Mouse (Mus musculus) large intestine, adult 2 months (tissue): Measurements from ENCODE around the gene Gm960. TPM values are rescaled to one million over a fixed set of nuclear protein-coding genes. Genes with fewer than 3 reads are reported as not detected.
A peak's percentile ranks its signal among the peaks of the same experiment; 100 is the strongest.

Experiments used
- DNase-seq: peaks from one replicate; pipeline ENCODE4 v3.0.0-alpha.2; 2012; ENCODE audit warnings: low read depth, low spot score
- WGBS: fragments of 180-500 bp; shearing (Covaris S2); methylation state at CpG from one replicate; pipeline ENCODE4 v1.1.7; 2018; 5-methylcytosine and 5-hydroxymethylcytosine counted together
- polyA plus RNA-seq: library from polyadenylated mRNA; depleted of rRNA; stranded (reverse); fragments of >200 nt; gene quantifications from 2 replicates; pipeline ENCODE4 v1.2.3, GENCODE M21; 2012; rRNA removed

The Gm960 gene
- 0.29 TPM in 1 of 2 replicates, not detected in the other for polyA plus RNA-seq

GRCm38 (mm10) chr19:4698205-4698677, at the start of gene Gm960:
Gene Gm960 (minus strand): TSS chr19:4698668.
- WGBS = under 1% methylated on average over 40 of the region's 40 CpGs
- DNase-seq = no peak

- WGBS = 89% methylated on average over 9 of the region's 9 CpGs
- DNase-seq = no peak
Observed at GRCm38 (mm10) chr19:4747631-4748312, 49.3 kb upstream of the Gm960 start.

GRCm38 (mm10) chr19:4746611-4747010, 48.1 kb upstream of the Gm960 start:
- DNase-seq = no peak
- 85% methylated on average over 14 of the region's 14 CpGs for WGBS

- no peak for DNase-seq
- 94% methylated on average over 10 of the region's 10 CpGs for WGBS
Observed at GRCm38 (mm10) chr19:4745681-4746080, 47.2 kb upstream of the Gm960 start.

DNA sequence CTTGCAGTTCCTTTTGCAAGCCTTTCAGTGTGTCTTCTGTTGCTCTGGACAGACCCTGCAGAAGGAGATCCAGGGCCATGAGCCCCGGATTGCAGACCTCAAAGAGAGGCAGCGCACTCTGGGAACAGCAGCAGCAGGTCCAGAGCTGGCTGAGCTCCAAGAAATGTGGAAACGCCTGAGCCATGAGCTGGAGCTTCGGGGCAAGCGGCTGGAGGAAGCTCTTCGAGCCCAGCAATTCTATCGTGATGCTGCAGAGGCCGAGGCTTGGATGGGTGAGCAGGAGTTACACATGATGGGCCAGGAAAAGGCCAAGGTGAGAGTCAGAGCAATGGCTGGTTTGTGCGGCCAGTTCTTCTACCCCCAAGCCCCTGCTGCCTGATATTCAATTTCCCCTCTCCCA, 46.6 kb upstream of the Gm960 start:
- DNase-seq = no peak
- 64% methylated on average over 9 of the region's 9 CpGs for WGBS

DNA sequence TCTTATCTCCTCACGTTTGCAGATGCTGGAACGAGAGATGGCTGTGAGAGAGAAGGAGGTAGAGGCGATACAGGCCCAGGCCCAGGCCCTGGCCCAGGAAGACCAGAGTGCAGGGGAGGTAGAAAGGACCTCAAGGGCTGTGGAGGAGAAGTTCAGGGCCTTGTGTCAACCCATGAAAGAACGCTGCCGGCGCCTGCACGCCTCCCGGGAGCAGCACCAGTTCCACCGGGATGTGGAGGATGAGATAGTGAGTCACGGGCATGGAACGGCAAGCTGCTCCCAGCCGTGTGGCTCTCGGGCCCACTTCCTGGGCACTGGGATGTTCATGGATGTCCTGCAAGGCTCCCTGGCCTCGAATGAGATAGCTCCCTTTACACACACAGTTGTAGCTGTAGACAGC, 45.6 kb upstream of the Gm960 start:
- WGBS = 85% methylated on average over 14 of the region's 14 CpGs
- DNase-seq = no peak

- 43% methylated on average over 5 of the region's 5 CpGs for WGBS
- DNase-seq = no peak
Observed at GRCm38 (mm10) chr19:4743524-4743923, 45.1 kb upstream of the Gm960 start.

- WGBS = 93% methylated on average over 6 of the region's 6 CpGs
- DNase-seq = no peak
Observed at GRCm38 (mm10) chr19:4742229-4742628, 43.8 kb upstream of the Gm960 start.

- no peak for DNase-seq
- 81% methylated on average over 10 of the region's 10 CpGs for WGBS
Observed at GRCm38 (mm10) chr19:4741482-4741881, 43.0 kb upstream of the Gm960 start.

GRCm38 (mm10) chr19:4739762-4740161, 41.3 kb upstream of the Gm960 start:
- DNase-seq = no peak
- WGBS = 92% methylated on average over 5 of the region's 5 CpGs

GRCm38 (mm10) chr19:4739053-4739452, 40.6 kb upstream of the Gm960 start:
- 92% methylated on average over 11 of the region's 11 CpGs for WGBS

DNA sequence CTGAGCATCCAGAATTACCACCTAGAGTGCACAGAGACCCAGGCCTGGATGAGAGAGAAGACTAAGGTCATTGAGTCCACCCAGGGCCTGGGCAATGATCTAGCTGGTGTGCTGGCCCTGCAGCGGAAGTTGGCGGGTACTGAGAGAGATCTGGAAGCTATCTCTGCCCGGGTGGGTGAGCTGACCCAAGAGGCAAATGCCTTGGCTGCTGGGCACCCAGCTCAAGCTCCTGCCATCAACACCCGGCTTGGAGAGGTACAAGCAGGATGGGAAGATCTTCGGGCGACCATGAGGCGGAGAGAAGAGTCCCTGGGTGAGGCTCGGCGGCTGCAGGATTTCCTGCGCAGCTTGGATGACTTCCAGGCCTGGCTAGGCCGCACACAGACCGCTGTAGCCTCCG, 39.4 kb upstream of the Gm960 start:
- DNase-seq = no peak
- 79% methylated on average over 13 of the region's 13 CpGs for WGBS

More at GRCm38 (mm10) chr19:4739053-4739452, 40.6 kb upstream of the Gm960 start:
- DNase-seq = no peak

GRCm38 (mm10) chr19:4733052-4733451, 34.6 kb upstream of the Gm960 start:
- WGBS = 84% methylated on average over 3 of the region's 3 CpGs
- no peak for DNase-seq

GRCm38 (mm10) chr19:4729186-4729585, 30.7 kb upstream of the Gm960 start:
- 82% methylated on average over 9 of the region's 9 CpGs for WGBS
- DNase-seq = no peak

GRCm38 (mm10) chr19:4720671-4721244, 22.3 kb upstream of the Gm960 start:
- WGBS = 10% methylated on average over 11 of the region's 11 CpGs
- peak; percentile 62 for DNase-seq

DNA sequence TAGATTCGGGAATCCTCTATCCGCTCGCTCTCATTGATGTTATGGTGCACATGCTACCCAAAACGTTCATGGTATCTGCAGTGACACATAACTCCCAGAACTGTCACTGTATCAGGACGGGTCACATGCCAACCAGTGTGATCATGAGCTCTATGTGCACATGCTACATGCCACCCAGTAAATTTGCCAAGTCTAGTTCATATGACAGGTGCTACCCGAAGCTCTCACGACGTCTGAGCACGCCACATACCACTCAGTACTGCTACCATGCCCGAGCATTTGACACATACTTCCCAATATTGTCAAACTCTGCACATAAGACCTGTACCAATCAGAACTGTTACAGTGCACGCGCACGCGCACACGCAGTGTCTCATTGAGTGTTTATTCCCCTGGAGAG, 21.6 kb upstream of the Gm960 start:
- DNase-seq = no peak
- 47% methylated on average over 15 of the region's 15 CpGs for WGBS

- WGBS = 6% methylated on average over 5 of the region's 5 CpGs
- DNase-seq = peak; percentile 35
Observed at GRCm38 (mm10) chr19:4719351-4719764, 20.9 kb upstream of the Gm960 start.

GRCm38 (mm10) chr19:4718716-4719115, 20.2 kb upstream of the Gm960 start:
- WGBS = 14% methylated on average over 12 of the region's 12 CpGs
- no peak for DNase-seq

DNA sequence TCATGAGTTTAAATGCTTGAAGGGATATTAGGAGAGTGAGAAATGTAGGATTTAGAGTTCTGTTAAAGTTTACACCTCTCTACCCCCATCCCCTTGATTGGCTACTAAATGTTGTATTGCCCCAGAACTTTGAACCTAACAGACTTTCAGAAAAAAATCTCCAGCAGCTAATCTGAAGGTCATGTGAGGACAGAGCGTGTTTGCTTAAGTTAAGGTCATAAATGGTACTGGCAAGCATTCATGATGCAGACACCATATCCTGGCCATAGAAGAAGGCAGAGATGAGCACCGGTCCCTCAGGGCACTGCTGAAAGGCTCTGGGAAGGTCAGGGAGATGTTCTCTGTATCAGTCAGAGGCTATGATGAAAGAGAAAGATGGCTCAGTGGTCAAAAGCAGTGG, 18.8 kb upstream of the Gm960 start:
- 38% methylated on average over 2 of the region's 2 CpGs for WGBS
- DNase-seq = no peak

DNA sequence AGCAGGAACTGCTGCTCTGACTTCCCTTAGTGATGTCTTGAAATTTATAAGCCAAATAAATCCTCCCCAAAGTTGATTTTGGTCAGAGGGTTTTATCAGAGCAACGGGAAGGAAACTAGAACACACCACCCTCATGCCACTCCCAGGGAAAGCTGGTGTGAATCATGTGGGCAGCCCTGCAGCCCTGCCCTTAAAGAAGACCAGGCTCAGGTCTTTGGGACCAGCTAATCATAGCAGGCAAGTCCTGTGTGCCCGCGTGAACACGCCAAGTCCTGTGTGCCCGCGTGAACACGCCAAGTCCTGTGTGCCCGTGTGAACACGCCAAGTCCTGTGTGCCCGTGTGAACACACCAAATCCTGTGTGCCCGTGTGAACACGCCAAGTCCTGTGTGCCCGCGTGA, 18.3 kb upstream of the Gm960 start:
- DNase-seq = no peak

GRCm38 (mm10) chr19:4713886-4714285, 15.4 kb upstream of the Gm960 start:
- DNase-seq = no peak
- 83% methylated on average over 3 of the region's 3 CpGs for WGBS

More for the DNA sequence above, 18.3 kb upstream of the Gm960 start:
- WGBS = 93% methylated on average over 14 of the region's 14 CpGs
